Mouse (Mus musculus): Measurements from ENCODE around the gene Fam207a. TPM values are rescaled to one million over a fixed set of nuclear protein-coding genes. Genes with fewer than 3 reads are reported as not detected.

Fam207a gene
- 23.3 and 26.2 TPM in 2 replicates for polyA plus RNA-seq (2015; fragmentation: Nextera tagmentation; extraction: Ambion mirVana)

GRCm38 (mm10) chr10:77515385-77516348, at the start of gene Fam207a:
Fam207a (minus strand) TSS chr10:77515785.
- H3K9me3 ChIP-seq (replicated peaks): no peaks in the 10 kb centered on the region
- peak within 1 kb of the TSS; percentile 78 for H3K27ac ChIP-seq
- H3K27me3 ChIP-seq: no peaks in the 10 kb centered on the region
- peaks cover 35% of the 10 kb centered on the region for H3K36me3 ChIP-seq
- H3K4me2 ChIP-seq: peak within 1 kb of the TSS; percentile 96
- H3K9ac ChIP-seq: peak within 1 kb of the TSS; percentile 88
- peak; percentile 91 for DNase-seq
- WGBS (ENCODE audit: insufficient replicate concordance): under 1% methylated on average over 75 of the region's 75 CpGs
- ATAC-seq (ENCODE audit: low read depth): peak; percentile 91
- peak within 1 kb of the TSS; percentile 93 for H3K4me3 ChIP-seq (replicated peaks)
- peaks cover 48% of the 10 kb centered on the region for H3K4me1 ChIP-seq (replicated peaks)

DNA sequence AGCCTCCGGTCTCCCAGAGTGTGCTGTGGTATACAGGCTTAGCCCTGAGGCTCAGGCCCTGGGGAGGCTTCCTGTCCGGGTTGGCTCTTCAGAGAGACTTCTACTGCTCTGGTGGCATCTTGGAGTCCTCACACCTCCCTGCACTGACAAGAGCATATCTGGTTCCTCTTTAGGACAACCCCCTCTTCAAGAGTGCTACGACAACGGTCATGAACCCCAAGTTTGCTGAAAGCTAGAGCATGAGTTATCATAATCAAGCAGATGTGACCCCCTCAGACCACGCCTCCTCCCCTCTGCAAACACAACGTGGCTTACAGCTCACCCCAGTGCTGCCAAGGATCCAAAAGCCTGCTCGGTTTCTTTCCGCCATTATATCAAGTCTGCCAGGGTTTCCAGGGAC, 49.4 kb upstream of the Fam207a start:
- Histone ChIP-seq H3K36me3 (no peaks in the 10 kb centered on the region), H3K9me3 (replicated peaks) (no peaks in the 10 kb centered on the region), H3K27ac (no peak overlapping the region), H3K4me2 (no peak overlapping the region), H3K4me3 (replicated peaks) (no peak overlapping the region), H3K4me1 (replicated peaks) (peaks cover 35% of the 10 kb centered on the region), H3K9ac (no peak overlapping the region), H3K27me3 (no peaks in the 10 kb centered on the region)
- 53% methylated on average over 8 of the region's 8 CpGs for WGBS (ENCODE audit: insufficient replicate concordance)
- ATAC-seq (ENCODE audit: low read depth) (no peak), DNase-seq (no peak)

GRCm38 (mm10) chr10:77561508-77561907, 45.9 kb upstream of the Fam207a start:
- DNase-seq: peak; percentile 26
- Histone ChIP-seq H3K4me3 (replicated peaks) (no peak overlapping the region), H3K4me2 (no peak overlapping the region), H3K36me3 (no peaks in the 10 kb centered on the region), H3K9me3 (replicated peaks) (no peaks in the 10 kb centered on the region), H3K9ac (no peak overlapping the region), H3K27me3 (no peaks in the 10 kb centered on the region), H3K27ac (no peak overlapping the region; the same call in 1 of the 2 replicates), H3K4me1 (replicated peaks) (peaks cover 25% of the 10 kb centered on the region)
- peak; percentile 72 for ATAC-seq (ENCODE audit: low read depth)
- WGBS (ENCODE audit: insufficient replicate concordance): 24% methylated on average over 2 of the region's 2 CpGs

- ATAC-seq (ENCODE audit: low read depth) (peak; percentile 46; the same call in 1 of the 2 replicates), DNase-seq (no peak)
- Histone ChIP-seq H3K27me3 (no peaks in the 10 kb centered on the region), H3K4me3 (replicated peaks) (no peak overlapping the region), H3K9ac (no peak overlapping the region), H3K4me1 (replicated peaks) (peaks cover 25% of the 10 kb centered on the region), H3K9me3 (replicated peaks) (no peaks in the 10 kb centered on the region), H3K36me3 (no peaks in the 10 kb centered on the region), H3K27ac (no peak overlapping the region; the same call in 1 of the 2 replicates), H3K4me2 (no peak overlapping the region)
- WGBS (ENCODE audit: insufficient replicate concordance): 67% methylated on average over 9 of the region's 9 CpGs
Measured at GRCm38 (mm10) chr10:77560830-77561229, 45.2 kb upstream of the Fam207a start.

GRCm38 (mm10) chr10:77560090-77560489, 44.5 kb upstream of the Fam207a start:
- H3K9me3 ChIP-seq (replicated peaks): no peaks in the 10 kb centered on the region
- H3K4me3 ChIP-seq (replicated peaks): no peak overlapping the region
- WGBS (ENCODE audit: insufficient replicate concordance): 82% methylated on average over 11 of the region's 11 CpGs
- no peak overlapping the region for H3K4me2 ChIP-seq
- ATAC-seq (ENCODE audit: low read depth) (no peak), DNase-seq (no peak)
- no peaks in the 10 kb centered on the region for H3K36me3 ChIP-seq
- H3K27me3 ChIP-seq: no peaks in the 10 kb centered on the region
- no peak overlapping the region for H3K27ac ChIP-seq
- H3K9ac ChIP-seq: no peak overlapping the region
- peaks cover 23% of the 10 kb centered on the region for H3K4me1 ChIP-seq (replicated peaks)

GRCm38 (mm10) chr10:77557641-77558040, 42.1 kb upstream of the Fam207a start:
- H3K9me3 ChIP-seq (replicated peaks): no peaks in the 10 kb centered on the region
- WGBS (ENCODE audit: insufficient replicate concordance): 72% methylated on average over 4 of the region's 4 CpGs
- no peak for DNase-seq
- H3K4me2 ChIP-seq: no peak overlapping the region
- H3K4me3 ChIP-seq (replicated peaks): no peak overlapping the region
- H3K27ac ChIP-seq: no peak overlapping the region
- H3K4me1 ChIP-seq (replicated peaks): peaks cover 19% of the 10 kb centered on the region
- no peak for ATAC-seq (ENCODE audit: low read depth)
- no peak overlapping the region; the same call in 1 of the 2 replicates for H3K9ac ChIP-seq
- H3K36me3 ChIP-seq: no peaks in the 10 kb centered on the region
- H3K27me3 ChIP-seq: no peaks in the 10 kb centered on the region

GRCm38 (mm10) chr10:77556631-77557030, 41.0 kb upstream of the Fam207a start:
- no peak overlapping the region for H3K4me3 ChIP-seq (replicated peaks)
- no peak overlapping the region for H3K9ac ChIP-seq
- H3K9me3 ChIP-seq (replicated peaks): no peaks in the 10 kb centered on the region
- ATAC-seq (ENCODE audit: low read depth) (no peak), DNase-seq (no peak)
- no peak overlapping the region for H3K27ac ChIP-seq
- H3K4me2 ChIP-seq: no peak overlapping the region
- H3K4me1 ChIP-seq (replicated peaks): peaks cover 16% of the 10 kb centered on the region
- H3K27me3 ChIP-seq: no peaks in the 10 kb centered on the region
- WGBS (ENCODE audit: insufficient replicate concordance): 80% methylated on average over 7 of the region's 7 CpGs
- no peaks in the 10 kb centered on the region for H3K36me3 ChIP-seq

GRCm38 (mm10) chr10:77554918-77555317, 39.3 kb upstream of the Fam207a start:
- 50% methylated on average over 4 of the region's 4 CpGs for WGBS (ENCODE audit: insufficient replicate concordance)

DNA sequence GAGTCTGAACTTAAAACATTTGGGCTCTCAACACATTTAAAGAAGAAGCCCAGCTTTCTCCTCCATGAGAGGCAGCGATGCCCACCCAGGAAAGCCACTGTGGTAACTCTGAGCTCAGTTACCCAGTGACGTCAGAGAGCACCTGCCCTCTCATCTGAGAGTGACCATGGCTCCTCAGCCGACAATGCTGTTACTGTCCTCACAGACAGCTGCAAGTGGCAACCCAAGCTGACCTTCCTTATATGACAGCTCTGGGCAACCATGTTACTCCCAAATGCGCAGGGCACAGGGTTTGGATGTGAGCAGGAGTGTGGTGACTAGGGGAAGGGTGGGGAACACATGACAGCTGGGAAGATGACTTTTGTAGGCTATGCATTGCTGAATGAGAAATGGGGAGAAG, 37.7 kb upstream of the Fam207a start:
- 0 out of 2 replicates have a peak, but pooled peaks cover 3% of the 10 kb centered on the region for H3K36me3 ChIP-seq
- no peak overlapping the region for H3K9ac ChIP-seq
- WGBS (ENCODE audit: insufficient replicate concordance): 73% methylated on average over 4 of the region's 4 CpGs
- H3K9me3 ChIP-seq (replicated peaks): no peaks in the 10 kb centered on the region
- 0 out of 2 replicates have a peak, but pooled peaks cover 2% of the 10 kb centered on the region for H3K4me1 ChIP-seq (replicated peaks)
- DNase-seq: no peak
- no peak overlapping the region for H3K4me2 ChIP-seq
- no peaks in the 10 kb centered on the region for H3K27me3 ChIP-seq
- H3K4me3 ChIP-seq (replicated peaks): no peak overlapping the region
- no peak overlapping the region for H3K27ac ChIP-seq
- no peak for ATAC-seq (ENCODE audit: low read depth)

More at GRCm38 (mm10) chr10:77554918-77555317, 39.3 kb upstream of the Fam207a start:
- Histone ChIP-seq H3K4me2 (no peak overlapping the region), H3K9me3 (replicated peaks) (no peaks in the 10 kb centered on the region), H3K27me3 (no peaks in the 10 kb centered on the region), H3K4me1 (replicated peaks) (no peaks in the 10 kb centered on the region), H3K36me3 (0 out of 2 replicates have a peak, but pooled peaks cover 3% of the 10 kb centered on the region), H3K9ac (no peak overlapping the region), H3K4me3 (replicated peaks) (no peak overlapping the region), H3K27ac (no peak overlapping the region)
- DNase-seq (no peak), ATAC-seq (ENCODE audit: low read depth) (no peak)

DNA sequence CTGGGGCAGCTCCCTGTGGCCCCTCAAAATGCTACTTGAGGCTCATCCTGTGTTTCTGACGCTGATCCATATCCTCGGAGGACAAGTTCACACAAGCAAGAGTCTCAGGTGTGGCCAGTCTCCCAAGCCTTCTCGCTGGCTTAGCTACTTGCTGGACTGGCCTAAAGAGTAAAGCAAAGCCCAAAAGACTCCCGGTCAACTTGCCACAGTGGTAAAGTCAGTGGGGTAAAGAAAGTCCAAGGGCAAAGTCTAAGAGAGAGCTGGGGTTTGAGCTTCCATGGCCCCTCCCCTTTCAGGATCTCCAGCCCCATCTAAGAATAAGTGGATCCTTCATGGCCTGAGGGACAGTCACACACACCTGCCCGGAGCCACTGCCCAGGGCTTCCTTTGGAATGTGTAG, 36.6 kb upstream of the Fam207a start:
- Histone ChIP-seq H3K4me1 (replicated peaks) (0 out of 2 replicates have a peak, but pooled peaks cover 2% of the 10 kb centered on the region), H3K9ac (no peak overlapping the region), H3K4me2 (no peak overlapping the region), H3K4me3 (replicated peaks) (no peak overlapping the region), H3K27me3 (no peaks in the 10 kb centered on the region), H3K36me3 (0 out of 2 replicates have a peak, but pooled peaks cover 3% of the 10 kb centered on the region), H3K9me3 (replicated peaks) (no peaks in the 10 kb centered on the region), H3K27ac (no peak overlapping the region)
- 77% methylated on average over 5 of the region's 5 CpGs for WGBS (ENCODE audit: insufficient replicate concordance)
- DNase-seq: no peak
- no peak for ATAC-seq (ENCODE audit: low read depth)

DNA sequence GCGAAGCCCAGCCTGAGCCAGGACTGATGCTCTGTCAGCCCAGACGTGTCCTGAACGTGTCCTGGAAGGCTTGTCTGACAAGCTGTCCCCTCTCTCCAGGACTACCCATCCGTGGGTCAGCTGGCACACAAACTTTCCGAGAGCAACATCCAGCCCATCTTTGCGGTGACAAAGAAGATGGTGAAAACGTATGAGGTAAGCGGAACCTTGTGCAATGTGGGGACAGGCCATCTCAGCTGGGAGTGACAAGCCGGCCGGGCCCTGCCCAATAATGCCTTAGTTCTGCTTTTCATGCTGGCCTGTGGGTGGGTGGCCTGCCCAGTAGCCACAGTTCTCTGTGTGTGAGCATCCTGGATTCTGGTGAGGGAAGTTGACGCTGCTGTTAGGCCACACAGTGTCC, 35.3 kb upstream of the Fam207a start:
- no peaks in the 10 kb centered on the region for H3K27me3 ChIP-seq
- no peak overlapping the region for H3K27ac ChIP-seq
- ATAC-seq (ENCODE audit: low read depth) (0 out of 2 replicates have a peak, but pooled peaks have one; percentile 31), DNase-seq (no peak)
- H3K4me2 ChIP-seq: no peak overlapping the region
- H3K4me1 ChIP-seq (replicated peaks): 0 out of 2 replicates have a peak, but pooled peaks cover 2% of the 10 kb centered on the region
- H3K4me3 ChIP-seq (replicated peaks): no peak overlapping the region
- H3K9ac ChIP-seq: no peak overlapping the region
- 0 out of 2 replicates have a peak, but pooled peaks cover 3% of the 10 kb centered on the region for H3K36me3 ChIP-seq
- WGBS (ENCODE audit: insufficient replicate concordance): 59% methylated on average over 11 of the region's 11 CpGs
- H3K9me3 ChIP-seq (replicated peaks): no peaks in the 10 kb centered on the region

Data from liver, embryonic 13.5 days (tissue).